Mouse (Mus musculus) kidney, adult 2 months (tissue): ENCODE data around the gene Aagab.

Experiments
- CTCF ChIP-seq: fragments of 200-500 bp; conservative IDR thresholded peaks from 2 replicates; pipeline ENCODE4 v1.5.1; 2011; ENCODE audit warnings: low read depth, mild to moderate bottlenecking, control low read depth, low read length, moderate library complexity, mixed read lengths; ENCODE audit not compliant: insufficient read depth, insufficient read length
- POLR2A ChIP-seq: fragments of 200-500 bp; IDR thresholded peaks from one replicate; pipeline ENCODE4 v1.6.1; 2011; ENCODE audit warnings: low read depth, low read length, control low read depth

- TF ChIP-seq POLR2A (no peak), CTCF (no peak)
Measured at GRCm38 (mm10) chr9:63654575-63654974, 52.1 kb downstream of the Aagab start.
